Mouse (Mus musculus) embryo, embryonic 11 days (tissue): ENCODE data around the gene Prkar2b.

Experiments
- DNase-seq: peaks from one replicate; pipeline ENCODE4 v3.0.0-alpha.2; 2015

Gene Prkar2b

DNA sequence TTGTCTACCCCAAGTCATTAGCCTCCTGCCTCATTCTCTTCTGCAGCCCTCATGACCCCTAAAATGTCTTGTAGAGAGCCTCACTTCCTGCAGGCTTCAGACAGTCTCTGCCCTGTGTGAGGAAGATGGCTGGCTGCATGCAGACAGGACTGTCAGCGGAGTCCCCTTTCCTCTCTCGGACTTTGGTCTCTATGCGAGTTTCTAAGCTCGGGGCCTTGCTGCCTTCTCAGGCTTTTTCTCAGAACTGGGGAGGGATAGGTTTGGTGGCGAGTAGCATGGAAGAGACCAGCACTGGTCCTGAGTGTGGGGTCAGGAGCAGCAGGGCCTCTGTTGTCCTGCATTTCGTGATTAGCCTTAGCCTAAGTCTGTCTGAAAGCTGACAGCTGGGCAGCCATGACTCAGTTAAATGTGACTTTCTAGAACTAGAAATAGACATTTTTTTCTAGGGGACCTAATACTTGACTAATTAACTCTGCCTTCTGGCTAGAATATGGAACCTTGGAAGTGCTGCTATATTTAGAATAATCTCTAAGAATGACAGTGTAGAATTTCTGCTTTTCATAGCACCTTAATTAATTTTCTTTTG, 148.0 kb downstream of the Prkar2b start:
- DNase-seq, result no peak
